Mouse (Mus musculus) telencephalon, adult 2 months (tissue): ENCODE data around the gene Rufy1.

ENCODE experiments used
- DNase-seq: peaks from one replicate; pipeline ENCODE4 v3.0.0-alpha.2; 2011; ENCODE audit warnings: low read depth, low spot score

The Rufy1 gene

DNA sequence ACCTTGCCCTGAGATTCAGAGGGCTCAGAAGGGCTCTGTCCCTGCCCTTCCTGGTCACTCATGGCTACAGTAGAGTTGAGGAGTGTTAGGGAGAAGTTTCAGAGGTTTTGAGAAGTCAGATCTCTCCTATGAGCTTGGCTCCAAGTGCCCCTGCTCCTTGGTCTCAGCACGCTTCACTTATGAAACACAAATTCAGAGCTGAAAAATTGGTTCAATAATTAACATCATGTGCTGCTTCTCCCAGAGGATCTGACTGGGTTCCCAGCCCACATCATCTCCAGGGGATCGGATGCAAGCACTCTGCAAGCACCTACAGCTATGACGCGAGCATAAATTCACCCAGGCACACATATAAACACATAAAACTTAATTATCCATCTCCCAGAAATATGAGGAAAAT is 4.9 kb downstream of the Rufy1 start:
- no peak for DNase-seq

GRCm38 (mm10) chr11:50421934-50422780 is 8.8 kb downstream of the Rufy1 start:
- DNase-seq: peak; percentile 89

- no peak for DNase-seq
Measured at GRCm38 (mm10) chr11:50421461-50421860, 9.5 kb downstream of the Rufy1 start.

- no peak for DNase-seq
Measured at GRCm38 (mm10) chr11:50417856-50418255, 13.1 kb downstream of the Rufy1 start.

- no peak for DNase-seq
Measured at GRCm38 (mm10) chr11:50415563-50416241, 15.2 kb downstream of the Rufy1 start.

- no peak for DNase-seq
Measured at GRCm38 (mm10) chr11:50407235-50407634, 23.7 kb downstream of the Rufy1 start.

DNA sequence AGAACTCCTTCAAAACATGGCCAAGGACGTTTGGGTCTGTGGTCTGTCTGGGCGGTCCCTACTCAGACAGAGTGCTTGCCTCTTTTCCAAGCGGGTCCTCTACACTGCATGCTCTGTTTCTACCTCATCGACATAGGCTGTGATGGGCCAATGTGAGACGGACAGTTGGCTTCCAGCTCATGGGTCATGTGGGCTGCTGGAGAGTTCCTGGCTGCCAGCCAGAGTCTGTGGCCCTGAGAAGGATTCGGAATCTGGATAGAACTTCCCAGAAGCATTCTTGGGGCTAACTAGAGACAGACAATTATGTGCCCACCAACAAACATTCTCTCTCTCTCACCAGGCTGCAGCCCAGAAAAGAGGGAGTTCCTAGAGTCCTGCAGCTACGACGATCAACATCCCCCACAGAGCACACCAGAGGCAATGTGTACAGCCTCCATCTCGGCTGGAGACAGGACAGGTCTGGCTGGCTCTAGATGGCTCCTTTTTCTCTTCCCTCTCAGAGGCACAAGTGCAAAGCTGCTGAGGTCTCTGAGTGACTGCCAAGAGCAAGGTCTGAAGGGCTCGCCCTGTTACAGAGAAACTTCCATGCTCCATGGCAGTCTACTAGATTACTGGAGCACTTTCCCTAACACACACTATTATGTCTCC is 27.4 kb downstream of the Rufy1 start:
- DNase-seq: no peak

DNA sequence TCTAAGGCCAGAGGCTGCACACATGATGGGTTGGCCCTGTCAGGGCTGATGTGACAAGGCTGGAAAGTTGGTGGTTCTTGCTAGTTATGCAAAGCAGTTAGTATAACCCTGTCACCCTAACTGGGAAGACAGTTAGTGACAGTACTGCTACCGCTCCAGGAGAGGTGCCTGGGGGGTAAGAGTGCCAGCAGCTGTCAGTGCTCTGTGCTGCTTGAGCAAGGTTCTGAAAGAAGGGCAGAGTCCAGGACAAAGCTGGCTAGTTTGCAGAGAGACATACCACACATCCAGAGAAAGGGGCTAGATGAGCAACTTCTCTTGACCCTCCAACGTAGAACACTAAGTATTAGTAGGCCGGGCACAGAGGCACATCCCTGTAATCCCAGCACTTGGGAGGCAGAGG is 28.4 kb downstream of the Rufy1 start:
- DNase-seq: no peak

DNA sequence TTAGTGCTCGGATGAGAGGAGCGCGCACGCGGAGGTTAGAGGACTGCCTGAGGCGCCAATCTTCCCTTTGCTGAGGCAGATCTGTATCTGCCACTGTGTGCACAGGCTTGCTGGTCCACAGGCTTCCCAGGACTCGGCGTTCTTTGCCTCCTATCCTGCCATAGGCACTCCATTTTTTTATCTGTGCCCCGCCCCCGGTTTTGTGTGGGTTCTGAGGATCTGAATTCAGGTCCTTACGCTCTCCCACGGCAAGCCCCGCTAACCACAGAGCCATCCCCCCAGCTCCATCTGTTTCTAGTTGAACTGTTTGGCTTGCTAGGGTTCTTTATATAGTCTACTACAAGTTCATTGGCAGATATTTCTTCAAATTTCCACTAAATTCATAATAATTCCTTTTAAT is 32.1 kb downstream of the Rufy1 start:
- DNase-seq: no peak

DNA sequence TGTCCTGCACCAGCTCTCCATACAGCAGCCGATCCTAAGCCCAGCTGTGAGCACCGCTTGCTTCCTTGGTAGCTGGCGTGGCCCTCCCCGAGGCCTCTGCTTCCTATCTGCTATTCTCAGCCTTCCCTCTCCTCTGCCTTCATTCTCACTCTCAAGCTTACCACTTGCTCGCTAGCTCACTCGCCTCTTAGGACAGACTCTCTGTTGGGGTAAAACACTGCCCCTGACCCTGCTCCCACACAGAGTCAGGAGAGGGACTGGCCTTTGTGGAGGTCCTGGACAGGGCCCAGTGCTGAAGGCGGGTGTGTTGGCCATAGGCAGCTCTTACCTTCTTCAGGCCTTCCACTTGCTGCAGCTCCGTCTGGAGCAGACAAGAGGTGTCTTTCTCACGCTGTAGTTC is 33.6 kb downstream of the Rufy1 start:
- DNase-seq: no peak

- DNase-seq: no peak
Measured at GRCm38 (mm10) chr11:50396766-50397307, 34.1 kb downstream of the Rufy1 start.

GRCm38 (mm10) chr11:50394731-50395130 is 36.2 kb downstream of the Rufy1 start:
- DNase-seq: no peak

DNA sequence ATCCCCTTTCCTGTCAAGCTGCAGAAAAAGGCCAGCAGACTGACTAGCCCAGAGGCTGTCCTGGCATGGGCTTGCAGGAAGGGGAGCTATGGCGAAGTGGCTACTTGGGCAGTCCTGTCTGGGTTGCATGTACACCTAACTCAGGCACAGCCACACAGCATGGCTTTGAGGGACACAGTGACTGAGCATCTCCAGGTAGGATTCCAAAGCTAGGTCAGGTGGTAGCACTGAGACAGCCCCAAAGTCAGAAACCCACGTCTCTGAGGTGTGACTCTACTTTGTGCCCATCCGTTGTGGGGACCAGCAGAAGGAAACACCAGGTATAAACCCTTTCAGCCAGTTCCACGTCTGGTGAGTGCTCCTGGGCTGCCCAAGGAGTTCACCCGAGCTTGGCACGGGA is 37.6 kb downstream of the Rufy1 start:
- no peak for DNase-seq

GRCm38 (mm10) chr11:50391272-50391960 is 39.5 kb downstream of the Rufy1 start:
- no peak for DNase-seq

GRCm38 (mm10) chr11:50389616-50390015 is 41.3 kb downstream of the Rufy1 start:
- DNase-seq: no peak

DNA sequence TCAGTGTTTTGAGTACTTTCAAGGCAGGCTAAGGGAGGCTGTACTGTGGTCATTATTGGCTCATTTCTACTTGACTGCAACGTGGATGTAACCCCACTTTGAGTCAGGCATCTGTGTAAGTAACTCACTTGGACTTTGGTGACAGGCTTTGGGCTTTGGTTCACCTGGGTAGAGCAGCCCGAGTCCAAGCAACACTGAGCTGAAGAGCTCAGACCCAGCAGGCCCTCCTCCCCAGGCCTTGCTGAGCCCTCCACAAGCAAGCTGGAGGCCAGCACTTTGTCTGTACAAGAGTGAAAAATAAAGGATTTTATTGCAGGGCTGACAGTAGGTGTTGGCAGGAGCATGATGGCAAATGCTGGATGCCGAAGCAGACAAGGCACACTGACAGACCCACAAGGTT is 41.9 kb downstream of the Rufy1 start:
- no peak for DNase-seq

- no peak for DNase-seq
Measured at GRCm38 (mm10) chr11:50388217-50388929, 42.6 kb downstream of the Rufy1 start.

- no peak for DNase-seq
Measured at GRCm38 (mm10) chr11:50387697-50388096, 43.2 kb downstream of the Rufy1 start.

DNA sequence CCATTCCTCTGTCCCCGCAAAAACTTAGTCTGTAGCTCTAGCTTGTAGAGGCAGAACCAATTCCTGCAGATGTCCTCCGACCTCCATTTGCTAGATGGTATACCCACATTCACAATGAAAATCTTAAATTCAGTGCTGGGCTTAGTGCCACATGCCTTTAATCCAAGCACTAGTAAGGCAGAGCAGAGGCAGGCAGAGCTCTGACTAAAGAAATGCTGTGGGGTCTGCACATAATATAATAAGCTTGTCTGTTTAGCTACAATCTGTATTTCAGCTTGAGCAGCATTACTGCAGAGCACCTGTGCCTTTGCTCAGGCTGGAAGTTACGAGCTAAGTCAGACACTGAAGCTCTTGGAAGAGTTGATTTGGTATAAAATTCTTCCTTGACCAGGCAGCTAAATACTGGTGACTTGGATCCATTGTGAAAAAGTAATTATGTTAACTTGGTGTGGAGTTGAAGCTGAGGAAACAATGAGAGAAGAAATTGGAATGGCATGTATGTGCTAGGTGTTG is 43.7 kb downstream of the Rufy1 start:
- no peak for DNase-seq

DNA sequence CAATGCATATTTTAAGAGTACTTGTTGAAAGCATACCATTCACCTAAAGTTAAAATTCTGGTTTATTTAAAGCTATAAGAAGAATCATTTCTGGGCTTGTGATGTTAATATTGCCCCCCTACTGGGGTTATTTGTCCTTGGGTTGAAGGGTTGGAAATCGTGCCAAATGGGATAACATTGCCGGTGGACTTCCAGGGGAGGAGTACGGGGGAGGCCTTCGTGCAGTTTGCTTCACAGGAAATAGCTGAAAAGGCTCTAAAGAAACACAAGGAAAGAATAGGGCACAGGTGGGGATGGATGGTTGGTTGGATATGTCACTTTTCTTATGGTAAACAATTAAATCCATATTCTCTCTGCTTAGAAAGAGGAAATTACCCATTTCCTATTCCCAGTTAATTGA is 49.6 kb downstream of the Rufy1 start:
- DNase-seq: no peak
